Mouse (Mus musculus) MEL (cell line): ENCODE data around the gene Slc15a2. TPM values are rescaled to one million over a fixed set of nuclear protein-coding genes. Genes with fewer than 3 reads are reported as not detected.

ENCODE experiments used
- DNase-seq: peaks from one replicate; pipeline ENCODE4 v3.0.0; 2011; ENCODE audit warnings: low read depth, low spot score
- H3K27ac ChIP-seq: 2 replicates; pipeline ENCODE4 v1.5.1; 2012; ENCODE audit warnings: low read depth, mild to moderate bottlenecking, control low read depth, low read length, moderate library complexity; ENCODE audit not compliant: control insufficient read depth
- H3K27me3 ChIP-seq, 2 experiments: fragments of 150-350 bp in 1 of 2; sonication (generic) in 1 of 2; 2 replicates each; pipeline ENCODE4 v1.6.1; 2012; ENCODE audit warnings: low read length in 2 of 2, mild to moderate bottlenecking in 2 of 2, improper control_type of control experiment in 1 of 2, moderate library complexity in 1 of 2; ENCODE audit not compliant: insufficient read depth in 2 of 2, control insufficient read depth in 1 of 2
- H3K36me3 ChIP-seq, 2 experiments: 2 replicates each; pipeline ENCODE4 v1.6.1; 2012 to 2014; ENCODE audit warnings: low read length in 2 of 2, improper control_type of control experiment in 1 of 2, inconsistent platforms in 1 of 2, mild to moderate bottlenecking in 1 of 2; ENCODE audit not compliant: insufficient read depth in 2 of 2, control insufficient read depth in 1 of 2
- H3K4me1 ChIP-seq, 2 experiments: fragments of 150-350 bp in 1 of 2; sonication (generic) in 1 of 2; 2 replicates each; pipeline ENCODE4 v1.6.1; 2012; ENCODE audit warnings: low read length in 2 of 2, improper control_type of control experiment in 1 of 2, mild to moderate bottlenecking in 1 of 2; ENCODE audit not compliant: insufficient read depth in 2 of 2, control insufficient read depth in 1 of 2
- H3K4me3 ChIP-seq, 2 experiments: fragments of 150-350 bp in 1 of 2; sonication (generic) in 1 of 2; 2 replicates each; pipeline ENCODE4 v1.5.1; 2012; ENCODE audit warnings: low read depth in 2 of 2, low read length in 2 of 2, mild to moderate bottlenecking in 2 of 2, moderate library complexity in 2 of 2, control low read depth in 1 of 2, improper control_type of control experiment in 1 of 2; ENCODE audit not compliant: control insufficient read depth in 1 of 2, insufficient read depth in 1 of 2
- H3K79me2 ChIP-seq: 2 replicates; pipeline ENCODE4 v1.6.1; 2012; ENCODE audit warnings: mild to moderate bottlenecking, low read length, moderate library complexity; ENCODE audit not compliant: control insufficient read depth, poor library complexity, insufficient read depth
- H3K9ac ChIP-seq: 2 replicates; pipeline ENCODE4 v1.6.1; 2012; ENCODE audit warnings: low read depth, mild to moderate bottlenecking, control low read depth, low read length, moderate library complexity; ENCODE audit not compliant: control insufficient read depth, poor library complexity, severe bottlenecking
- H3K9me3 ChIP-seq: fragments of 150-350 bp; sonication (generic); replicated peaks from 2 replicates; pipeline ENCODE4 v1.6.1; 2012; ENCODE audit warnings: mild to moderate bottlenecking, low read length, improper control_type of control experiment, moderate library complexity; ENCODE audit not compliant: insufficient read depth
- BHLHE40 ChIP-seq: IDR thresholded peaks from 2 replicates; pipeline ENCODE4 v1.6.1; 2012; ENCODE audit warnings: low read depth, mild to moderate bottlenecking, inconsistent platforms, low read length, improper control_type of control experiment, borderline replicate concordance
- CHD1 ChIP-seq: IDR thresholded peaks from 2 replicates; pipeline ENCODE4 v1.6.1; 2012; ENCODE audit warnings: low read depth, mild to moderate bottlenecking, inconsistent platforms, low read length, improper control_type of control experiment
- CHD2 ChIP-seq: IDR thresholded peaks from 2 replicates; pipeline ENCODE4 v1.6.1; 2011; ENCODE audit warnings: low read length, improper control_type of control experiment
- CTCF ChIP-seq, 3 experiments: IDR thresholded peaks in 2 of 3; conservative IDR thresholded peaks in 1 of 3; 2 replicates each; pipeline ENCODE4 v1.5.1; 2011 to 2012; ENCODE audit warnings: low read length in 3 of 3, low read depth in 2 of 3, mild to moderate bottlenecking in 2 of 3, improper control_type of control experiment in 1 of 3, inconsistent platforms in 1 of 3, mixed read lengths in 1 of 3, moderate library complexity in 1 of 3; ENCODE audit not compliant: control insufficient read depth in 1 of 3, insufficient read depth in 1 of 3, poor library complexity in 1 of 3, severe bottlenecking in 1 of 3
- ELF1 ChIP-seq: IDR thresholded peaks from 2 replicates; pipeline ENCODE4 v1.6.1; 2014; ENCODE audit warnings: low read depth, mild to moderate bottlenecking, inconsistent platforms, low read length, improper control_type of control experiment, moderate library complexity
- EP300 ChIP-seq, 2 experiments: IDR thresholded peaks; 2 replicates each; pipeline ENCODE4 v1.6.1; 2011; ENCODE audit warnings: improper control_type of control experiment in 2 of 2, low read length in 2 of 2, low read depth in 1 of 2, mild to moderate bottlenecking in 1 of 2
- ETS1 ChIP-seq: IDR thresholded peaks from 2 replicates; pipeline ENCODE4 v1.6.1; 2012; ENCODE audit warnings: low read depth, mild to moderate bottlenecking, inconsistent platforms, low read length, improper control_type of control experiment, moderate library complexity
- GATA1 ChIP-seq: IDR thresholded peaks from 2 replicates; pipeline ENCODE4 v1.6.1; 2011; ENCODE audit warnings: low read depth, low read length, improper control_type of control experiment
- HCFC1 ChIP-seq: IDR thresholded peaks from 2 replicates; pipeline ENCODE4 v1.6.1; 2012; ENCODE audit warnings: low read depth, mild to moderate bottlenecking, inconsistent platforms, low read length, improper control_type of control experiment, moderate library complexity
- KAT2A ChIP-seq: conservative IDR thresholded peaks from 2 replicates; pipeline ENCODE4 v1.6.1; 2012; ENCODE audit warnings: low read depth, low read length, improper control_type of control experiment, inconsistent platforms
- MAX ChIP-seq: IDR thresholded peaks from 2 replicates; pipeline ENCODE4 v1.6.1; 2011; ENCODE audit warnings: low read length, improper control_type of control experiment
- MEF2A ChIP-seq: IDR thresholded peaks from 2 replicates; pipeline ENCODE4 v1.6.1; 2014; ENCODE audit warnings: low read depth, mild to moderate bottlenecking, inconsistent platforms, low read length, improper control_type of control experiment; ENCODE audit not compliant: poor library complexity, insufficient replicate concordance, severe bottlenecking; ENCODE audit errors: extremely low read depth
- MYC ChIP-seq: IDR thresholded peaks from 2 replicates; pipeline ENCODE4 v1.6.1; 2011; ENCODE audit warnings: low read depth, mild to moderate bottlenecking, low read length, improper control_type of control experiment, moderate library complexity
- NELFE ChIP-seq: IDR thresholded peaks from 2 replicates; pipeline ENCODE4 v1.6.1; 2011; ENCODE audit warnings: low read depth, low read length, improper control_type of control experiment
- NRF1 ChIP-seq: IDR thresholded peaks from 2 replicates; pipeline ENCODE4 v1.6.1; 2014; ENCODE audit warnings: low read depth, mild to moderate bottlenecking, inconsistent platforms, low read length, improper control_type of control experiment, moderate library complexity; ENCODE audit not compliant: poor library complexity, insufficient read depth, severe bottlenecking
- POLR2AphosphoS2 ChIP-seq: IDR thresholded peaks from 2 replicates; pipeline ENCODE4 v1.6.1; 2011; ENCODE audit warnings: low read length, improper control_type of control experiment
- RCOR1 ChIP-seq: IDR thresholded peaks from 2 replicates; pipeline ENCODE4 v1.6.1; 2012; ENCODE audit warnings: low read depth, mild to moderate bottlenecking, inconsistent platforms, low read length, improper control_type of control experiment
- SIN3A ChIP-seq: IDR thresholded peaks from 2 replicates; pipeline ENCODE4 v1.6.1; 2012; ENCODE audit warnings: low read length, improper control_type of control experiment, inconsistent platforms
- SMC3 ChIP-seq: IDR thresholded peaks from 2 replicates; pipeline ENCODE4 v1.6.1; 2011; ENCODE audit warnings: low read depth, low read length, improper control_type of control experiment
- TCF12 ChIP-seq: IDR thresholded peaks from 2 replicates; pipeline ENCODE4 v1.6.1; 2014; ENCODE audit warnings: low read depth, mild to moderate bottlenecking, inconsistent platforms, low read length, improper control_type of control experiment, moderate library complexity
- UBTF ChIP-seq: IDR thresholded peaks from 2 replicates; pipeline ENCODE4 v1.6.1; 2012; ENCODE audit warnings: low read depth, mild to moderate bottlenecking, inconsistent platforms, low read length, improper control_type of control experiment, moderate library complexity, borderline replicate concordance; ENCODE audit not compliant: insufficient read depth
- USF1 ChIP-seq: IDR thresholded peaks from 2 replicates; pipeline ENCODE4 v1.6.1; 2014; ENCODE audit warnings: low read depth, mild to moderate bottlenecking, inconsistent platforms, low read length, improper control_type of control experiment, moderate library complexity
- USF2 ChIP-seq, 2 experiments: IDR thresholded peaks; 2 replicates each; pipeline ENCODE4 v1.6.1; 2011 to 2012; ENCODE audit warnings: improper control_type of control experiment in 2 of 2, low read length in 2 of 2, borderline replicate concordance in 1 of 2, inconsistent platforms in 1 of 2, low read depth in 1 of 2, mild to moderate bottlenecking in 1 of 2; ENCODE audit not compliant: insufficient read depth in 1 of 2
- ZC3H11A ChIP-seq: IDR thresholded peaks from 2 replicates; pipeline ENCODE4 v1.6.1; 2012; ENCODE audit warnings: low read depth, mild to moderate bottlenecking, inconsistent platforms, low read length, improper control_type of control experiment
- ZKSCAN1 ChIP-seq: IDR thresholded peaks from 2 replicates; pipeline ENCODE4 v1.6.1; 2012; ENCODE audit warnings: low read depth, mild to moderate bottlenecking, inconsistent platforms, low read length, improper control_type of control experiment, moderate library complexity
- ZMIZ1 ChIP-seq: IDR thresholded peaks from 2 replicates; pipeline ENCODE4 v1.6.1; 2012; ENCODE audit warnings: low read depth, mild to moderate bottlenecking, inconsistent platforms, low read length, improper control_type of control experiment, moderate library complexity
- ZNF384 ChIP-seq: IDR thresholded peaks from 2 replicates; pipeline ENCODE4 v1.6.1; 2012; ENCODE audit warnings: low read depth, mild to moderate bottlenecking, inconsistent platforms, low read length, improper control_type of control experiment
- polyA plus RNA-seq, 2 experiments: library from polyadenylated mRNA; stranded (reverse) in 1 of 2; unstranded in 1 of 2; fragments of >175 nt in 1 of 2; fragments of >200 nt in 1 of 2; gene quantifications; 2 replicates each; pipeline versions ENCODE4 v1.2.1 to v1.2.4; 2012; ENCODE audit warnings: low replicate concordance in 2 of 2, low read depth in 1 of 2; ENCODE audit not compliant: insufficient read length in 2 of 2, insufficient read depth in 1 of 2, missing spikeins in 1 of 2
- total RNA-seq: library from RNA; depleted of rRNA; stranded (reverse); fragments of 300-350 nt; gene quantifications from 2 replicates; pipeline ENCODE4 v1.2.3, GENCODE M21; 2012

The Slc15a2 gene
- total and polyA plus RNA-seq, 3 experiments = not detected

DNA sequence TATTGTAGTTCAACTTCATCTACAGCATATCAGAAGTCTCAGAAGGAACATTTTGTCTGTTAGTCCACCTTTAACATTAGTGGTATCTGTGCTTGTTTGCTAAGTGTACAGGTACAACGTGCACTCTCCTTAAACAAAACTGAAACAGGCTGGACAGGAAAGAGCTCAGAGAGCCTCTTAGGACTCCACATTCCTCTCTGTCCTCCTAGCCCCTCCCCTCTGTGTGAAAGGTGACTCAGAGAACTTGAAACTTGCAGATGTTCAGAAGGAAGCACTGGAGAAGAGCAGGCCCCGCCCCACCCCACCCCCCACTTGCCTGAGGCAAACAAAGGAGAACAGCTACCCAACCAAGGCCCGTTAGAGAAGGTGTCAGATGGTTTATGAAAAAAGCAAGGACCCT is 36.7 kb upstream of the Slc15a2 start:
- H3K27me3 ChIP-seq = no peaks in the 10 kb centered on the region; a peak in 1 of 4 replicates
- H3K79me2 ChIP-seq = no peaks in the 10 kb centered on the region
- H3K27ac ChIP-seq = no peak overlapping the region
- peaks cover 0 to 6% of the 10 kb centered on the region in 2 experiments; a peak in 2 of 4 replicates for H3K4me1 ChIP-seq
- H3K4me3 ChIP-seq = no peak overlapping the region
- peak; percentile 76 for DNase-seq
- no peak overlapping the region for H3K9ac ChIP-seq
- H3K9me3 ChIP-seq = no peaks in the 10 kb centered on the region
- peaks cover 0 to 4% of the 10 kb centered on the region in 2 experiments; a peak in 2 of 4 replicates for H3K36me3 ChIP-seq
- no peak for TF ChIP-seq ZNF384
- TF ChIP-seq MEF2A = no peak
- TF ChIP-seq SMC3 = no peak
- TF ChIP-seq USF2 (IDR thresholded peaks at IDR 0.05; ENCODE audit: borderline replicate concordance in 1 of 2, insufficient read depth in 1 of 2, low read depth in 1 of 2, low read length in 2 of 2) = no peak
- TF ChIP-seq GATA1 = no peak
- no peak for TF ChIP-seq ZKSCAN1
- TF ChIP-seq RCOR1 = no peak
- no peak for TF ChIP-seq CHD1
- no peak for TF ChIP-seq MAX
- TF ChIP-seq ZMIZ1 = no peak
- TF ChIP-seq NELFE = no peak
- TF ChIP-seq KAT2A = no peak
- TF ChIP-seq CHD2 = no peak
- no peak for TF ChIP-seq CTCF (IDR thresholded peaks at IDR 0.05 in 2 of 3, conservative IDR thresholded peaks at IDR 0.05 in 1 of 3; ENCODE audit: control insufficient read depth in 1 of 3, insufficient read depth in 1 of 3, low read depth in 2 of 3, low read length in 3 of 3, poor library complexity in 1 of 3, severe bottlenecking in 1 of 3)
- no peak for TF ChIP-seq UBTF
- TF ChIP-seq SIN3A = no peak
- no peak for TF ChIP-seq HCFC1
- no peak for TF ChIP-seq MYC
- no peak for TF ChIP-seq BHLHE40
- TF ChIP-seq ETS1 = no peak
- TF ChIP-seq, all 39 proteins: peak for 0

GRCm38 (mm10) chr16:36820747-36821146 is 36.0 kb upstream of the Slc15a2 start:
- no peak overlapping the region for H3K27ac ChIP-seq

More at GRCm38 (mm10) chr16:36820747-36821146, 36.0 kb upstream of the Slc15a2 start:
- H3K79me2 ChIP-seq = no peaks in the 10 kb centered on the region
- peaks cover 0 to 4% of the 10 kb centered on the region in 2 experiments; a peak in 2 of 4 replicates for H3K36me3 ChIP-seq
- H3K4me1 ChIP-seq = peaks cover 0 to 6% of the 10 kb centered on the region in 2 experiments; a peak in 2 of 4 replicates
- TF ChIP-seq KAT2A (no peak), NRF1 (no peak), USF1 (no peak), POLR2AphosphoS2 (no peak), EP300 (IDR thresholded peaks at IDR 0.05; ENCODE audit: low read depth in 1 of 2, low read length in 2 of 2) (no peak), ZNF384 (no peak), HCFC1 (no peak), MEF2A (no peak), MYC (no peak), MAX (no peak), CHD2 (no peak), RCOR1 (no peak), ELF1 (no peak), CTCF (IDR thresholded peaks at IDR 0.05 in 2 of 3, conservative IDR thresholded peaks at IDR 0.05 in 1 of 3; ENCODE audit: control insufficient read depth in 1 of 3, insufficient read depth in 1 of 3, low read depth in 2 of 3, low read length in 3 of 3, poor library complexity in 1 of 3, severe bottlenecking in 1 of 3) (no peak), CHD1 (no peak), TCF12 (no peak), ZC3H11A (no peak), UBTF (no peak), BHLHE40 (no peak)
- no peaks in the 10 kb centered on the region for H3K9me3 ChIP-seq
- H3K4me3 ChIP-seq = no peak overlapping the region
- no peak overlapping the region for H3K9ac ChIP-seq
- no peak for DNase-seq
- no peaks in the 10 kb centered on the region; a peak in 1 of 4 replicates for H3K27me3 ChIP-seq
